Mouse (Mus musculus): ENCODE results near the gene Ing3. TPM values are rescaled to one million over a fixed set of nuclear protein-coding genes. Genes with fewer than 3 reads are reported as not detected.

Gene Ing3
- polyA plus RNA-seq, 1 experiment: 16.1 TPM

DNA sequence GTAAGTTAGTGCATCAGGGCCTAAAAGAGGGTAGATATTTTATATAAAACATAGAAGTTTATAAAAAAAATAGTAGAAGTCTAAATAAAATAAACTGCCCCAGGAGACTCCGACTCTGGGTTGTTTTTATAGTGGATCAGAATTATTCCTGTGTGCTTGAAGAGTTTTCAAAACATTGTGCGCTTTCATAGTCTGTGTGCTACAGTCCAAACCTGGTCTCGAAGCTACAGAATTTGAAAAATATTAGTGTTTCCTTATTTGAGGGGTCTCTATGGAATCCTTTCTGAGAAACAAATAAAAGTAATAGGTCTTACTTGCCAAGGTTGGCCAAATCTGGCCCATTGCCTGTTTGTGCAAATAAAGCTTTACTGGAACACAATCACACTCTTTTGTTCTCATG lies 71.9 kb downstream of the Ing3 start:
- no peak for DNase-seq (ENCODE audit: low spot score)

DNA sequence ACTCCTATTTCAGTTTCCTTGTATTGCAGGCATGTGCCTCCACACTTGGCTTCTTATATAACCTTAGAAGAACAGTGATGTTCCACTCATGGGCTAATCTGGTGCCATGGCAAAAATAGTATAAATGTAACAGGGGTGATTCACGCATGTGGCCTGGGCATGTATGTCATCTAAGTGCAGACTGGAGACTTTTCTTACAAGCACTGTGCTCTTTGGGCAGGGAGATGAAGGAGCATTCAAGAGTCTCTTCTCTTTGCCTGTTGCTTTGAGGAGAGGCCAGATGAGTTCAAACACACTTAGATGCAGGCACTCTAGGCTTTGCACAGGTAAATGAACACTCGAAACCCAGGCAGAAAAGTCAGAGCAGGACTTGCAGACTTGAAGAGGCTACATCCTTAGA lies 74.8 kb downstream of the Ing3 start:
- no peak for DNase-seq (ENCODE audit: low spot score)

Other genes starting within 250 kb of the Ing3 start
- gene Tspan12, start 97.1 kb upstream of the Ing3 start, polyA plus RNA-seq (2012; rRNA removed): 24.7 and 27.9 TPM in 2 replicates
- gene Cped1, start 36.3 kb downstream of the Ing3 start, polyA plus RNA-seq (2012; rRNA removed): 28.5 and 33.2 TPM in 2 replicates